ENCODE assay signal across 27 mouse cellular contexts in the genomic region with DNA sequence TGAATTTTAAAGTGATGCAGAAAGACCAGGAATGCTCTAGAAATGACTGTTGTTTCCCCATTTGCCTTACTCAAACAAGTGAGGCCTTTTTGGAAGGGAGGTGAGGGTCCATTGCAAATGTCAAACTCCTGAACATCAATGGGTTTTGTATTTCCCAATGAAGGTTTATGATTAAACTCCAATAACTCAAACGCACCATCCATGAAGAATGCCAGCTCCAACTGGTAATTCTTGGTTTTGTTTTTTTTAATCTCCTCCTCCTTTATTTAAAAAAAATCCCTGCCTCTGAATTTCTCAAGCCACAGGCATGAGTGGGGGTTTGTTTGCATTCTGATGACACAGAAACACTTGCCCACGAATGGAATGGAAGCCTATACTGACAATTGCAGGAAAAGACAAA.
"Had no signal": no experiment of that assay in that cellular context is flagged by ENCODE, and none has a peak within 500 bp of the region (broad histone marks: within the 10 kb centered on the region; RNA-seq: fewer than 3 reads in every experiment).

No protein-coding gene starts in this region.

- H3K4me2 ChIP-seq: embryonic facial prominence, embryonic 12.5 days; embryonic facial prominence, embryonic 13.5 days; embryonic facial prominence, embryonic 15.5 days; forebrain, embryonic 12.5 days; forebrain, embryonic 13.5 days; forebrain, embryonic 15.5 days had no signal

- H3K9ac ChIP-seq: embryonic facial prominence, embryonic 12.5 days; embryonic facial prominence, embryonic 13.5 days; embryonic facial prominence, embryonic 15.5 days; forebrain, embryonic 12.5 days; forebrain, embryonic 13.5 days; forebrain, embryonic 15.5 days; forebrain, postnatal 0 days had no signal

- H3K4me3 ChIP-seq: embryonic facial prominence, embryonic 10.5 days; embryonic facial prominence, embryonic 12.5 days; embryonic facial prominence, embryonic 13.5 days; embryonic facial prominence, embryonic 15.5 days; erythroblast, embryonic 14.5 days; forebrain, embryonic 10.5 days; forebrain, embryonic 12.5 days; forebrain, embryonic 13.5 days; forebrain, embryonic 15.5 days; gastrocnemius, adult 2 months had no signal

- H3K27me3 ChIP-seq: embryonic facial prominence, embryonic 12.5 days; embryonic facial prominence, embryonic 15.5 days; forebrain, embryonic 12.5 days; forebrain, embryonic 13.5 days; forebrain, embryonic 15.5 days had no signal

- H3K36me3 ChIP-seq: embryonic facial prominence, embryonic 10.5 days; embryonic facial prominence, embryonic 12.5 days; embryonic facial prominence, embryonic 13.5 days; embryonic facial prominence, embryonic 15.5 days; forebrain, embryonic 10.5 days; forebrain, embryonic 12.5 days; forebrain, embryonic 15.5 days had no signal

- ATAC-seq: forebrain, embryonic 13.5 days; forebrain, embryonic 14.5 days; forebrain, embryonic 15.5 days; forebrain, embryonic 16.5 days; forebrain, postnatal 0 days had no signal

- H3K9me3 ChIP-seq: embryonic facial prominence, embryonic 10.5 days; embryonic facial prominence, embryonic 12.5 days; embryonic facial prominence, embryonic 13.5 days; embryonic facial prominence, embryonic 15.5 days; forebrain, embryonic 10.5 days; forebrain, embryonic 12.5 days; forebrain, embryonic 13.5 days; forebrain, embryonic 15.5 days had no signal

- H3K27ac ChIP-seq: embryonic facial prominence, embryonic 10.5 days; embryonic facial prominence, embryonic 12.5 days; embryonic facial prominence, embryonic 13.5 days; embryonic facial prominence, embryonic 15.5 days; forebrain, embryonic 10.5 days; forebrain, embryonic 12.5 days; forebrain, embryonic 13.5 days; forebrain, embryonic 15.5 days; gastrocnemius, adult 2 months had no signal

- DNase-seq: cerebellum, adult 18-20 months; cerebellum, adult 2 months; cerebellum, adult 8-10 months; cerebellum, adult 9-10 months; cerebellum, adult 9-11 months; cerebellum, postnatal 10 days; cerebellum, postnatal 14 days; cerebellum, postnatal 25 days; cerebellum, postnatal 36 days; embryo, embryonic 11 days; forebrain, postnatal 0 days; gastrocnemius, adult 2 months; gastrocnemius, postnatal 10 days; gastrocnemius, postnatal 14 days; gastrocnemius, postnatal 25 days; gastrocnemius, postnatal 36 days had no signal
